In genomic region chr6:115764179-115764578, GRCm38 (mm10) we compare ENCODE assay signal across 8 mouse cellular contexts. TPM values are rescaled to one million over a fixed set of nuclear protein-coding genes. Genes with fewer than 3 reads are reported as not detected.
DNase-seq lines count a peak whose midpoint lies in the region; ATAC-seq and TF ChIP-seq lines count a peak whose summit lies in the region.

No protein-coding gene starts in this region.

- no peak overlapping the region for H3K4me3 ChIP-seq in hindbrain, postnatal 0 days (ENCODE audit: low read length)
- H3K4me3 ChIP-seq in limb, embryonic 14.5 days (replicated peaks; ENCODE audit: low read length) = no peak overlapping the region
- H3K4me3 ChIP-seq in midbrain, embryonic 15.5 days = no peak overlapping the region

- peak; percentile 97 for ATAC-seq in hindbrain, postnatal 0 days
- peak; percentile 90 for ATAC-seq in limb, embryonic 14.5 days (ENCODE audit: low FRiP score, low read depth)
- ATAC-seq in midbrain, embryonic 15.5 days (replicated peaks) = peak; percentile 87

- no peaks in the 10 kb centered on the region for H3K27me3 ChIP-seq in hindbrain, postnatal 0 days (ENCODE audit: insufficient read depth, low read length)
- no peaks in the 10 kb centered on the region for H3K27me3 ChIP-seq in limb, embryonic 14.5 days (ENCODE audit: control insufficient read depth, insufficient read depth, low read length)
- H3K27me3 ChIP-seq in midbrain, embryonic 15.5 days (replicated peaks) = no peaks in the 10 kb centered on the region

- peak; percentile 58 to 70 for DNase-seq in cerebellum, postnatal 14 days
- DNase-seq in cerebellum, adult 8-10 months = no peak
- DNase-seq in adrenal gland, postnatal 10 days = peak; percentile 58
- peak; percentile 88 for DNase-seq in forelimb bud, embryonic 11.5 days (ENCODE audit: low read depth, low spot score)
- DNase-seq in hindbrain, postnatal 0 days (ENCODE audit: low spot score) = peak; percentile 93
- DNase-seq in limb, embryonic 14.5 days (ENCODE audit: low spot score) = peak; percentile 87
- peak; percentile 56 to 66 for DNase-seq in thymus, adult 18-20 months

- H3K36me3 ChIP-seq in hindbrain, postnatal 0 days (ENCODE audit: insufficient read depth, low read length) = no peaks in the 10 kb centered on the region
- H3K36me3 ChIP-seq in limb, embryonic 14.5 days (ENCODE audit: control insufficient read depth, insufficient read depth, low read length) = no peaks in the 10 kb centered on the region
- no peaks in the 10 kb centered on the region for H3K36me3 ChIP-seq in midbrain, embryonic 15.5 days (replicated peaks)

- 7% methylated on average over 7 of the region's 7 CpGs for WGBS in hindbrain, postnatal 0 days
- WGBS in limb, embryonic 14.5 days = 8% methylated on average over 7 of the region's 7 CpGs
- under 1% methylated on average over 7 of the region's 7 CpGs for WGBS in midbrain, embryonic 15.5 days

- 0 out of 2 replicates have a peak overlapping the region, but pooled peaks have one; percentile 16 for H3K4me2 ChIP-seq in hindbrain, postnatal 0 days (ENCODE audit: low read depth, low read length)
- peak overlapping the region; percentile 25; the same call in 1 of the 2 replicates for H3K4me2 ChIP-seq in limb, embryonic 14.5 days (replicated peaks; ENCODE audit: low read depth, low read length, severe bottlenecking)
- peak overlapping the region; percentile 10; the same call in 1 of the 2 replicates for H3K4me2 ChIP-seq in midbrain, embryonic 15.5 days

- TF ChIP-seq CTCF in hindbrain, postnatal 0 days (IDR thresholded peaks at IDR 0.05; ENCODE audit: low read depth) = peak; percentile 16

- TF ChIP-seq POLR2A in limb, embryonic 14.5 days (IDR thresholded peaks at IDR 0.05; ENCODE audit: borderline replicate concordance, extremely low read depth, insufficient read depth, insufficient read length) = no peak

- no peaks in the 10 kb centered on the region for H3K4me1 ChIP-seq in hindbrain, postnatal 0 days (ENCODE audit: insufficient read depth, low read length)
- peaks cover 24% of the 10 kb centered on the region for H3K4me1 ChIP-seq in limb, embryonic 14.5 days (ENCODE audit: control insufficient read depth, insufficient read depth, low read length)
- peaks cover 6% of the 10 kb centered on the region; the same call in 1 of the 2 replicates for H3K4me1 ChIP-seq in midbrain, embryonic 15.5 days

- H3K9ac ChIP-seq in hindbrain, postnatal 0 days (replicated peaks; ENCODE audit: low read length) = 0 out of 2 replicates have a peak overlapping the region, but pooled peaks have one; percentile 7
- 0 out of 2 replicates have a peak overlapping the region, but pooled peaks have one; percentile 34 for H3K9ac ChIP-seq in limb, embryonic 14.5 days (ENCODE audit: low read depth, low read length, severe bottlenecking)
- H3K9ac ChIP-seq in midbrain, embryonic 15.5 days = no peak overlapping the region

- H3K9me3 ChIP-seq in hindbrain, postnatal 0 days (ENCODE audit: low read length) = no peaks in the 10 kb centered on the region
- no peaks in the 10 kb centered on the region for H3K9me3 ChIP-seq in limb, embryonic 14.5 days (ENCODE audit: control insufficient read depth, low read length)
- no peaks in the 10 kb centered on the region for H3K9me3 ChIP-seq in midbrain, embryonic 15.5 days

- H3K27ac ChIP-seq in hindbrain, postnatal 0 days = peak overlapping the region; percentile 77
- H3K27ac ChIP-seq in limb, embryonic 14.5 days (replicated peaks; ENCODE audit: low read depth, low read length) = peak overlapping the region; percentile 53
- peak overlapping the region; percentile 65 for H3K27ac ChIP-seq in midbrain, embryonic 15.5 days

RNA-seq across cellular contexts. Expression of gene Tmem40, which starts 2.0 kb away (rescaled TPM):
- under 1 TPM; 0.79 to 0.93 TPM for total RNA-seq in adrenal gland, postnatal 10 days (2021)
- total RNA-seq in hindbrain, postnatal 0 days (2014; rRNA removed) = 0.68 and 2.5 TPM in 2 replicates
- polyA plus RNA-seq in hindbrain, postnatal 0 days (2015; fragmentation: Nextera tagmentation; extraction: Ambion mirVana) = 2.5 and 2.9 TPM in 2 replicates
- 7.0 and 8.0 TPM in 2 replicates for polyA plus RNA-seq in limb, embryonic 14.5 days (2012; rRNA removed)
- 10.0 and 13.1 TPM in 2 replicates for polyA plus RNA-seq in limb, embryonic 14.5 days (2014; fragmentation: Nextera tagmentation; extraction: Ambion mirVana)
- 0.74 and 1.2 TPM in 2 replicates for polyA plus RNA-seq in midbrain, embryonic 15.5 days (2015; fragmentation: Nextera tagmentation; extraction: Ambion mirVana)

RNA-seq across cellular contexts. Expression of gene Cand2, which starts 10.2 kb away (rescaled TPM):
- total RNA-seq in adrenal gland, postnatal 10 days (2021) = 10 to 100 TPM; 10.4 to 16.1 TPM
- 10.5 and 12.5 TPM in 2 replicates for total RNA-seq in hindbrain, postnatal 0 days (2014; rRNA removed)
- 4.5 and 5.5 TPM in 2 replicates for polyA plus RNA-seq in hindbrain, postnatal 0 days (2015; fragmentation: Nextera tagmentation; extraction: Ambion mirVana)
- 57.7 and 78.8 TPM in 2 replicates for polyA plus RNA-seq in limb, embryonic 14.5 days (2012; rRNA removed)
- polyA plus RNA-seq in limb, embryonic 14.5 days (2014; fragmentation: Nextera tagmentation; extraction: Ambion mirVana) = 39.1 and 42.0 TPM in 2 replicates
- 11.4 and 12.2 TPM in 2 replicates for polyA plus RNA-seq in midbrain, embryonic 15.5 days (2015; fragmentation: Nextera tagmentation; extraction: Ambion mirVana)

RNA-seq across cellular contexts. Expression of gene Rpl32, which starts 44.4 kb away (rescaled TPM):
- total RNA-seq in adrenal gland, postnatal 10 days (2021) = 1,000 to 10,000 TPM; 1,305 to 1,319 TPM
- total RNA-seq in hindbrain, postnatal 0 days (2014; rRNA removed) = 790 and 802 TPM in 2 replicates
- polyA plus RNA-seq in hindbrain, postnatal 0 days (2015; fragmentation: Nextera tagmentation; extraction: Ambion mirVana) = 1,119 and 1,169 TPM in 2 replicates
- polyA plus RNA-seq in limb, embryonic 14.5 days (2012; rRNA removed) = 2,190 and 2,685 TPM in 2 replicates
- polyA plus RNA-seq in limb, embryonic 14.5 days (2014; fragmentation: Nextera tagmentation; extraction: Ambion mirVana) = 2,459 and 2,604 TPM in 2 replicates
- 881 and 890 TPM in 2 replicates for polyA plus RNA-seq in midbrain, embryonic 15.5 days (2015; fragmentation: Nextera tagmentation; extraction: Ambion mirVana)
